Mouse (Mus musculus) lung, embryonic 15.5 days (tissue): ENCODE results near the gene Otog. TPM values are rescaled to one million over a fixed set of nuclear protein-coding genes. Genes with fewer than 3 reads are reported as not detected.

Experiments
- ATAC-seq: fragments of 200-750 bp; cut with Nextera tagmentation; 2 replicates; pipeline ENCODE4 v1.8.0; 2017; ENCODE audit warnings: moderate number of reproducible peaks, borderline replicate concordance; ENCODE audit not compliant: low FRiP score, low TSS enrichment; ENCODE audit errors: extremely low read depth
- H3K27ac ChIP-seq: fragments of 300-500 bp; sonication (generic); 2 replicates; pipeline ENCODE4 v1.5.1; 2015; ENCODE audit warnings: moderate library complexity, mild to moderate bottlenecking, inconsistent platforms
- H3K27me3 ChIP-seq: fragments of 300-500 bp; sonication (generic); 2 replicates; pipeline ENCODE4 v1.6.1; 2015; ENCODE audit warnings: inconsistent platforms
- H3K36me3 ChIP-seq: fragments of 300-500 bp; sonication (generic); 2 replicates; pipeline ENCODE4 v1.6.1; 2015; ENCODE audit warnings: inconsistent platforms
- H3K4me1 ChIP-seq: fragments of 300-500 bp; sonication (generic); 2 replicates; pipeline ENCODE4 v1.6.1; 2015; ENCODE audit warnings: inconsistent platforms
- H3K4me2 ChIP-seq: fragments of 300-500 bp; sonication (generic); 2 replicates; pipeline ENCODE4 v1.6.1; 2015; ENCODE audit warnings: inconsistent platforms, mild to moderate bottlenecking, moderate library complexity
- H3K4me3 ChIP-seq: fragments of 300-500 bp; sonication (generic); 2 replicates; pipeline ENCODE4 v1.5.1; 2015; ENCODE audit warnings: mild to moderate bottlenecking, inconsistent platforms
- H3K9ac ChIP-seq: fragments of 300-500 bp; sonication (generic); 2 replicates; pipeline ENCODE4 v1.6.1; 2015; ENCODE audit warnings: inconsistent platforms
- H3K9me3 ChIP-seq: fragments of 300-500 bp; sonication (generic); 2 replicates; pipeline ENCODE4 v1.6.1; 2016; ENCODE audit warnings: inconsistent platforms
- WGBS: fragments of 180-500 bp; shearing (Covaris S2); methylation state at CpG from one replicate; pipeline ENCODE4 v1.1.7; 2015; 5-methylcytosine and 5-hydroxymethylcytosine counted together
- polyA plus RNA-seq: library from polyadenylated mRNA; unstranded; fragments of >200 nt; fragmentation: Nextera tagmentation; extraction: Ambion mirVana; gene quantifications from 2 replicates; pipeline ENCODE4 v1.2.1, GENCODE M21; 2015

Otog gene
- polyA plus RNA-seq, 1 experiment from 2014 or later: not detected

GRCm38 (mm10) chr7:46235948-46236347, 4.8 kb upstream of the Otog start:
- Histone ChIP-seq H3K36me3 (no peaks in the 10 kb centered on the region), H3K4me1 (no peaks in the 10 kb centered on the region), H3K27ac (no peak overlapping the region), H3K9ac (no peak overlapping the region), H3K4me3 (no peak overlapping the region), H3K9me3 (no peaks in the 10 kb centered on the region), H3K27me3 (no peaks in the 10 kb centered on the region), H3K4me2 (no peak overlapping the region)
- ATAC-seq: no peak
- WGBS: 71% methylated on average over 18 of the region's 18 CpGs

GRCm38 (mm10) chr7:46236363-46236762, 4.4 kb upstream of the Otog start:
- Histone ChIP-seq H3K36me3 (no peaks in the 10 kb centered on the region), H3K27ac (no peak overlapping the region)
- ATAC-seq: no peak

GRCm38 (mm10) chr7:46237192-46237591, 3.6 kb upstream of the Otog start:
- Histone ChIP-seq H3K4me2 (no peak overlapping the region), H3K4me3 (no peak overlapping the region), H3K4me1 (no peaks in the 10 kb centered on the region), H3K9ac (no peak overlapping the region), H3K36me3 (no peaks in the 10 kb centered on the region), H3K9me3 (no peaks in the 10 kb centered on the region), H3K27ac (no peak overlapping the region), H3K27me3 (no peaks in the 10 kb centered on the region)
- ATAC-seq: no peak
- 54% methylated on average over 7 of the region's 7 CpGs for WGBS

More at GRCm38 (mm10) chr7:46236363-46236762, 4.4 kb upstream of the Otog start:
- Histone ChIP-seq H3K9ac (no peak overlapping the region), H3K9me3 (no peaks in the 10 kb centered on the region), H3K4me1 (no peaks in the 10 kb centered on the region), H3K4me3 (no peak overlapping the region), H3K4me2 (no peak overlapping the region), H3K27me3 (no peaks in the 10 kb centered on the region)
- WGBS: 78% methylated on average over 15 of the region's 15 CpGs

GRCm38 (mm10) chr7:46238346-46238745, 2.4 kb upstream of the Otog start, which contains the start of gene Ush1c:
Gene Ush1c, minus strand, starts transcription at chr7:46238503.
- H3K4me3 ChIP-seq: no peak within 1 kb of the TSS
- H3K36me3 ChIP-seq: no peaks in the 10 kb centered on the region
- H3K4me2 ChIP-seq: no peak within 1 kb of the TSS
- no peaks in the 10 kb centered on the region for H3K4me1 ChIP-seq
- H3K9ac ChIP-seq: no peak within 1 kb of the TSS
- H3K27me3 ChIP-seq: no peaks in the 10 kb centered on the region
- H3K9me3 ChIP-seq: no peaks in the 10 kb centered on the region
- H3K27ac ChIP-seq: no peak within 1 kb of the TSS
- 20% methylated on average over 10 of the region's 10 CpGs for WGBS
- no peak for ATAC-seq

GRCm38 (mm10) chr7:46240091-46240490, 696 bp upstream of the Otog start:
- H3K27me3 ChIP-seq: no peaks in the 10 kb centered on the region
- no peak overlapping the region for H3K4me3 ChIP-seq
- no peak overlapping the region for H3K27ac ChIP-seq
- WGBS: 79% methylated on average over 4 of the region's 4 CpGs
- no peaks in the 10 kb centered on the region for H3K4me1 ChIP-seq
- H3K9me3 ChIP-seq: no peaks in the 10 kb centered on the region
- H3K4me2 ChIP-seq: no peak overlapping the region
- no peaks in the 10 kb centered on the region for H3K36me3 ChIP-seq
- ATAC-seq: no peak
- H3K9ac ChIP-seq: no peak overlapping the region

- H3K4me1 ChIP-seq: no peaks in the 10 kb centered on the region
- no peak overlapping the region for H3K9ac ChIP-seq
- no peaks in the 10 kb centered on the region for H3K27me3 ChIP-seq
- ATAC-seq: no peak
- no peak overlapping the region for H3K27ac ChIP-seq
- H3K36me3 ChIP-seq: no peaks in the 10 kb centered on the region
- H3K4me3 ChIP-seq: no peak overlapping the region
- H3K9me3 ChIP-seq: no peaks in the 10 kb centered on the region
- no peak overlapping the region for H3K4me2 ChIP-seq
These were observed 6.1 kb downstream of the Otog start for GRCm38 (mm10) chr7:46246876-46247275.

- H3K4me1 ChIP-seq: no peaks in the 10 kb centered on the region
- 78% methylated on average over 3 of the region's 3 CpGs for WGBS
- ATAC-seq: no peak
- H3K4me3 ChIP-seq: no peak overlapping the region
- no peak overlapping the region for H3K27ac ChIP-seq
- no peak overlapping the region for H3K4me2 ChIP-seq
- H3K27me3 ChIP-seq: no peaks in the 10 kb centered on the region
- H3K9me3 ChIP-seq: no peaks in the 10 kb centered on the region
- H3K9ac ChIP-seq: no peak overlapping the region
- no peaks in the 10 kb centered on the region for H3K36me3 ChIP-seq
These were observed 6.8 kb downstream of the Otog start for GRCm38 (mm10) chr7:46247606-46248005.

GRCm38 (mm10) chr7:46251841-46252240, 11.1 kb downstream of the Otog start:
- Histone ChIP-seq H3K36me3 (no peaks in the 10 kb centered on the region), H3K9ac (no peak overlapping the region), H3K27me3 (no peaks in the 10 kb centered on the region), H3K4me2 (no peak overlapping the region), H3K4me3 (no peak overlapping the region), H3K9me3 (no peaks in the 10 kb centered on the region), H3K4me1 (no peaks in the 10 kb centered on the region), H3K27ac (no peak overlapping the region)
- no peak for ATAC-seq
- WGBS: 75% methylated on average over 4 of the region's 4 CpGs

GRCm38 (mm10) chr7:46276156-46276555, 35.4 kb downstream of the Otog start:
- no peaks in the 10 kb centered on the region for H3K27me3 ChIP-seq
- H3K27ac ChIP-seq: no peak overlapping the region
- no peak overlapping the region for H3K4me3 ChIP-seq
- WGBS: 45% methylated on average over 5 of the region's 5 CpGs
- no peaks in the 10 kb centered on the region for H3K9me3 ChIP-seq
- no peak overlapping the region for H3K9ac ChIP-seq
- ATAC-seq: no peak
- no peaks in the 10 kb centered on the region for H3K4me1 ChIP-seq
- no peak overlapping the region for H3K4me2 ChIP-seq
- H3K36me3 ChIP-seq: no peaks in the 10 kb centered on the region

GRCm38 (mm10) chr7:46279946-46280345, 39.2 kb downstream of the Otog start:
- no peak overlapping the region for H3K4me2 ChIP-seq
- H3K4me3 ChIP-seq: no peak overlapping the region
- 13% methylated on average over 6 of the region's 6 CpGs for WGBS
- H3K9ac ChIP-seq: no peak overlapping the region
- no peak overlapping the region for H3K27ac ChIP-seq
- no peaks in the 10 kb centered on the region for H3K36me3 ChIP-seq
- 0 out of 2 replicates have a peak, but pooled peaks cover 2% of the 10 kb centered on the region for H3K4me1 ChIP-seq
- ATAC-seq: no peak
- no peaks in the 10 kb centered on the region for H3K9me3 ChIP-seq
- no peaks in the 10 kb centered on the region; the same call in 1 of the 2 replicates for H3K27me3 ChIP-seq

- 0 out of 2 replicates have a peak, but pooled peaks cover 2% of the 10 kb centered on the region for H3K4me1 ChIP-seq
- H3K36me3 ChIP-seq: no peaks in the 10 kb centered on the region
- no peak overlapping the region for H3K27ac ChIP-seq
- no peak overlapping the region for H3K9ac ChIP-seq
- H3K4me3 ChIP-seq: no peak overlapping the region
- no peak for ATAC-seq
- no peaks in the 10 kb centered on the region for H3K9me3 ChIP-seq
- no peak overlapping the region for H3K4me2 ChIP-seq
- no peaks in the 10 kb centered on the region; the same call in 1 of the 2 replicates for H3K27me3 ChIP-seq
These were observed 40.1 kb downstream of the Otog start for GRCm38 (mm10) chr7:46280896-46281295.

- Histone ChIP-seq H3K36me3 (no peaks in the 10 kb centered on the region), H3K9me3 (no peaks in the 10 kb centered on the region), H3K27ac (no peak overlapping the region), H3K9ac (no peak overlapping the region), H3K4me1 (0 out of 2 replicates have a peak, but pooled peaks cover 2% of the 10 kb centered on the region), H3K4me3 (no peak overlapping the region), H3K4me2 (no peak overlapping the region), H3K27me3 (no peaks in the 10 kb centered on the region; the same call in 1 of the 2 replicates)
- 47% methylated on average over 7 of the region's 7 CpGs for WGBS
- ATAC-seq: no peak
These were observed 41.5 kb downstream of the Otog start for GRCm38 (mm10) chr7:46282276-46282675.

GRCm38 (mm10) chr7:46283681-46284080, 42.9 kb downstream of the Otog start:
- ATAC-seq: peak; percentile 45; the same call in 1 of the 2 replicates
- no peak overlapping the region for H3K4me2 ChIP-seq
- H3K9ac ChIP-seq: no peak overlapping the region
- H3K27ac ChIP-seq: no peak overlapping the region
- no peaks in the 10 kb centered on the region for H3K36me3 ChIP-seq
- WGBS: 44% methylated on average over 10 of the region's 10 CpGs
- no peak overlapping the region for H3K4me3 ChIP-seq
- H3K27me3 ChIP-seq: no peaks in the 10 kb centered on the region; the same call in 1 of the 2 replicates
- H3K9me3 ChIP-seq: no peaks in the 10 kb centered on the region
- H3K4me1 ChIP-seq: 0 out of 2 replicates have a peak, but pooled peaks cover 2% of the 10 kb centered on the region
